Mouse (Mus musculus) cerebellum, adult 9-10 months (tissue): ENCODE measurements around the gene Fbxw20.
"Not testable (repeated sequence)": the region's sequence is repeated elsewhere in the genome, so short reads cannot be mapped to it uniquely, and the experiment has no call there.

ENCODE experiments used
- DNase-seq: peaks from one replicate; pipeline ENCODE4 v3.0.0; 2022

Gene Fbxw20

GRCm38 (mm10) chr9:109234654-109235053, at the start of gene Fbxw20:
Fbxw20 (minus strand) TSS chr9:109234754.
- no peak for DNase-seq

GRCm38 (mm10) chr9:109263041-109263440, 28.5 kb upstream of the Fbxw20 start:
- DNase-seq = no peak

DNA sequence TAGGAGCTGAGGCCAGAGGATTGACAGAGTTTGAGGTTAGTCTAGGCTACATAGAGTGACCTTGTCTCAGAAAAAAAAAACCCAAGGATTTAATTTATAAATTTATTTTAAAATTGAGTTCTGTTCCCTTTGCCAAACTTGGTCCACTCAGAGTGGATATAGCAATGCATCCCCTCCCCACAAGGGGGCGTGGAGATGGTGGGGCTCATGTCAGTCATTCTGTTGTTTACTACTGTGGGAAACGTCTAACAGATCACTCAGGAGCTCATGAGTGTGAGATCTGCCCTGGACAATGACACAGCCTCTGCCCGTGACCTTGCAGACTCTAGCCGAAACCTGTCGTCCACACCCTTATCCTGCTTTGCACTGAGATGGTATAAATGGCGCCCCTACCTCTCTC, 16.1 kb downstream of the Fbxw20 start:
- DNase-seq = no peak

GRCm38 (mm10) chr9:109201347-109201746, 33.2 kb downstream of the Fbxw20 start:
- not testable (repeated sequence) for DNase-seq

DNA sequence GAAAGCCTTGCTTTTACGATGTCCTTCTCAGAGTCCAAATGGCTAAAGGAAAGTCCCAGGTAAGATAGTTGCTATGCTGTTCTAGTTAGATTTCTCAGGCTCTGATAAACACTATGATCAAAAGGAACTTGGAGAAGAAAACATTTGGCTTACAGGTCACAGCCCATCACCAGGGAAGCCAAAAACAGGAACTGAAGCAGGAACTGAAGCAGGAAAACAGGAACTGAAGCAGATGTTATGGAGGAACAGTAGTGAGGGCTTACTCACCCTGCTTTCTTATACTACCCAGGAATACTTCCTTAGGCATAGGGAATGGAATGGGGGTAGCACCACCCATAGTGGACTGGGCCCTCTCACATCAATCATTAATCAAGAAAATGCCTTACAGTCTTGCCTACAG, 34.2 kb downstream of the Fbxw20 start:
- DNase-seq = no peak

DNA sequence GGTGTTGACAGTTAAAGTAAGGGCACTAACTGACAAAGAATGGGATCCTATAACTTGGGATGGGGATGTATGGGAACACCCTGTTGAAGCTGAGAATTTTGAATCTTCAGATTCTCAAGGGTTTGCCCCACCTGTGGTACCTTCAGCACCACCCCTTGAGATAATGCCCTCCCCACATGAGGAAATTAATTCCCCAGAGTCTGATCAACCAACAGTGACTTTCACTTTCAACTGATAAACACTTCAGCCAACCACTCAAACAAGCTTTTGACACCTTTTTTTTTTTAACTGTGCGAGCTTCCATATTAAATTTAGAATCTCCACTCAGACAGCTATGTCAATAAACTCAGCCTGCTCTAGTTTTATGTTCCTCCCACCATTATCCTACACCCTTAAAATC, 35.2 kb downstream of the Fbxw20 start:
- no peak for DNase-seq

DNA sequence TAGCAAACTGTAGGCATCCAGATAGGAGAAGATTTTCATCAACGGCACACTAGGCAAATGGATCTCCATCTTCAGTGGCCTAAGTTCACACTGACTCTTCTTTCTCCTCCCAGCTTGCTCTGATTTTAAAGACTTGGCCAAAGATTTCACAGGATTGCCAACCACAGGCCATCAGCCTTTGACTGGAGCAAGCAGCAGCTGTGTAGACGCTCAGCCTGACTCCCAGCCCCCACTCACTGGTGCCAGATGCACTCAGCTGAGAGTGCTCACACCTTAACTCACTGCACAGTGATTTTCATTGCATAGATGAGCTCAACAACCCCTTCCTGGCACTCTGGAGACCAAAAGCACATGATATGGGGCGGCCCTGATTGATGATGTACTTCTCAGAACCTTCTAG, 38.7 kb downstream of the Fbxw20 start, which contains the start of gene Fbxw13:
Fbxw13 (minus strand) TSS at position 101 of the 400 bp plus-strand sequence.
- DNase-seq = not testable (repeated sequence)

- no peak for DNase-seq
Measured at GRCm38 (mm10) chr9:109177208-109177607, 57.3 kb downstream of the Fbxw20 start.

DNA sequence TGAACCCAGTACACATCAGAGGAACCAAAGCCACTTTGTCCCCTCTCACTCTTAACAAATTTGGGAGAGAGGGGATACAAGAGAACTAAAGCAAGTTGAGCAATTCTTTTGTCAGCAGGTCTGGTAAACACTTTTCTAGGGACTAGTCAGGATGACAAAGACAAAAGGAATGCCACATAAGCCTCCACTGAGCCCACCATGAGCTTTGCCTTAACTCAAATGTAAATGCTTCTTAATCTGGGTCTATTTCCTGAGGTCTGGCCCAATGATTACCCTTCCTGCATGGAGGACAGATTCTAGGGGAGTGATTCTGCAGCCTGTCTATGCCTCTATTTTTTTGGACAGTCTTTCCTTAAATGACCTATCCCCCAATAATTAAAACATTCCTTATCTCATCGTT, 58.3 kb downstream of the Fbxw20 start:
- DNase-seq = no peak
